ENCODE assay signal across 8 mouse cellular contexts in the genomic region with DNA sequence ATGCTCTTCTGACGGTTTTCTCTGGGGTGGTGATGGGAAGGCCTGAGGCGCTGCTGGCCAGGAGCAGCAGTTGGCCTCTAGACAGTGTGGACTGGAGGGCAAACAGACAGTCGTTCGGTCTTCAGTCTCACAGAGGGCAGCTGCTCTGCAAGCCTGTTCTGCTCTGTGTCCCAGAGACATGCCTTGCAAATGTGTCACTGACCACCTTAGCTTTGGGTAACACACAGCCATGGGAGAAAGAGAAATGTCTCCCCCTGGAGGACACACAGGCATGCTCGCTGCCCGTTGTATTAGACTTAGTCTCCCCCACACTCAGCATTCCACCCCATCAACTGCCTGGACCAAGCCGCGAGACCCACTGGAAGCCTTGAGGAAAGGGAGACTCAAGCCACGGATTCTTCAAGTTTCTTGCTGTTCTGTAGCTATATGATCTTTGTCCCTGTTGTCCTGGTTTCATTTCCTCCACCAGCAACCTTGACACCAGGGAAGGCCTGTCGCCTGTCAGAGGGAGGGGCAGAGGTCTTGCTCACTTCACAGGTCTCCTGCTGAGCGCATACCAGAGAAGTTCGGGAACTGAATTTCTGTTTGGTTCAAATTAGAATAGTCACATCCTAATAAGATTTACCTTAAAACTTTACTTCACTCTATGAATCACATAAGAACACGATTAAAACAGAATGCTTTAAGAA.
DNase-seq lines count a peak whose midpoint lies in the region; ATAC-seq and TF ChIP-seq lines count a peak whose summit lies in the region.

No protein-coding gene starts in this region.

- CTCF ChIA-PET in Patski (lab: Charles Lee), result interaction anchor here (0.6 to 2.3 kb wide), 8 partner anchors 16 to 594 kb away, joined by 3 to 12 read pairs (median 4); no protein-coding TSS in a partner anchor

- ATAC-seq in Patski, result peak; percentile 90
- ATAC-seq in hindbrain, embryonic 14.5 days (ENCODE audit: low FRiP score), result peak; percentile 65; the same call in 1 of the 2 replicates

- H3K4me2 ChIP-seq in hindbrain, embryonic 14.5 days (replicated peaks), result no peak overlapping the region

- H3K36me3 ChIP-seq in hindbrain, embryonic 14.5 days (replicated peaks; ENCODE audit: control insufficient read depth, insufficient read depth), result no peaks in the 10 kb centered on the region

- H3K27ac ChIP-seq in hindbrain, embryonic 14.5 days, result no peak overlapping the region

- WGBS in hindbrain, embryonic 14.5 days, result 21% methylated on average over 13 of the region's 13 CpGs

- H3K27me3 ChIP-seq in Patski, result no peaks in the 10 kb centered on the region
- H3K27me3 ChIP-seq in hindbrain, embryonic 14.5 days (ENCODE audit: control insufficient read depth, insufficient read depth, low read length), result peaks cover 34% of the 10 kb centered on the region

- H3K4me3 ChIP-seq in hindbrain, embryonic 14.5 days (replicated peaks; ENCODE audit: low read length), result no peak overlapping the region

- H3K9me3 ChIP-seq in hindbrain, embryonic 14.5 days (ENCODE audit: control insufficient read depth, low read length), result no peaks in the 10 kb centered on the region

- DNase-seq in Patski (ENCODE audit: low read depth, low spot score), result peak; percentile 95
- peak; percentile 21 for DNase-seq in cerebellum, adult 9-11 months
- peak; percentile 14 to 68 for DNase-seq in frontal cortex, postnatal 10 days (ENCODE audit: low spot score in 2 of 2)
- peak; percentile 82 for DNase-seq in hindbrain, embryonic 14.5 days (ENCODE audit: low spot score)
- peak; percentile 52 to 69 for DNase-seq in layer of hippocampus, postnatal 25 days (ENCODE audit: extremely low spot score in 1 of 2, low spot score in 1 of 2)
- DNase-seq in lung, postnatal 36 days, result peak; percentile 88
- DNase-seq in right cerebral cortex, postnatal 10 days (ENCODE audit: low spot score in 2 of 2), result peak; percentile 61 to 80
- peak; percentile 81 for DNase-seq in urinary bladder, postnatal 14 days (ENCODE audit: low spot score)

- TF ChIP-seq CTCF in Patski (IDR thresholded peaks at IDR 0.05), result peak; percentile 98

- H3K4me1 ChIP-seq in hindbrain, embryonic 14.5 days (replicated peaks; ENCODE audit: control insufficient read depth, insufficient read depth, low read length), result no peaks in the 10 kb centered on the region

- POLR2A ChIA-PET in Patski (lab: Charles Lee), result interaction anchor here (2.1 kb wide), 1 partner anchor 596 kb away, joined by 7 read pairs; no protein-coding TSS in a partner anchor

- H3K9ac ChIP-seq in hindbrain, embryonic 14.5 days, result no peak overlapping the region

- in situ Hi-C loops in Patski (cut with MboI; ENCODE audit: low pct_unique_long_range_greater_than_20kb), result loop anchor here (5.0 to 25.0 kb wide), 7 partner anchors 159 to 756 kb away; a partner anchor contains a TSS

Comparison
In these comparisons a context has a peak if more than half of its experiments do, and no peak if none do; other contexts are left out.
1. DNase-seq: peak in every context shown above with its lines; median percentile 95 in Patski; 88 in lung, postnatal 36 days; 82 in hindbrain, embryonic 14.5 days; 81 in urinary bladder, postnatal 14 days; 70 in right cerebral cortex, postnatal 10 days; 60 in layer of hippocampus, postnatal 25 days; 41 in frontal cortex, postnatal 10 days; 21 in cerebellum, adult 9-11 months.